8 mouse cellular contexts compared by ENCODE assay signal in the genomic region with DNA sequence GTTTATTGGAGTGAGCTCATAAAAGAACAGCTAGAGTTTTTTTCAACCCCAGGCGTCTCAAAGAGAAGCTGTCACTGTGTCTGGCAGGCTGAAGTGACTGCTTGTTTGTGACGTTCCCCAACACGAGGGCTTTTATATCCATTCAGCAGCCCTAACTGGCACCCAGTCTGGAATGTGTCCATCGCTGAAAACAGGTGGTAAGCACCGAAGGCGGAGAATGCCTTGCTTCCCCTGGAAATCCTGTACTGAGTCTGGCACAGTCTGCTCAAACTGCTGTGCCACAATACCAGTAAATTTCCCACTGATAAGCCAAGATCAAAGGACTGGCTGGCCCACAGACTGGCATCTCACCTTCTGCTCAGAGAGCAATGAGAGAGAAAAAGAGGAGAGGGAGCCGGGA. TPM values are rescaled to one million over a fixed set of nuclear protein-coding genes. Genes with fewer than 3 reads are reported as not detected.
DNase-seq lines count a peak whose midpoint lies in the region; ATAC-seq and TF ChIP-seq lines count a peak whose summit lies in the region.

No protein-coding gene starts in this region.

- H3K9me3 ChIP-seq in stomach, postnatal 0 days (ENCODE audit: control insufficient read depth, low read length), result no peaks in the 10 kb centered on the region

- no peak for TF ChIP-seq EP300 in stomach, postnatal 0 days (optimal IDR thresholded peaks at IDR 0.05)

- no peak for ATAC-seq in erythroblast, adult 5-6 weeks (replicated peaks; ENCODE audit: low FRiP score, poor library complexity, severe bottlenecking)
- ATAC-seq in stomach, postnatal 0 days (ENCODE audit: low FRiP score, low TSS enrichment), result no peak

- H3K9ac ChIP-seq in stomach, postnatal 0 days (ENCODE audit: low read length), result no peak overlapping the region

- intact Hi-C loops in gastrocnemius, postnatal 36 days (cut with DNase I), result loop anchor here (5.0 kb wide), 1 partner anchor 44 kb away; no protein-coding TSS in a partner anchor
- intact Hi-C loops in left cerebral cortex, postnatal 14 days (cut with DNase I), result no loop called here

- no peaks in the 10 kb centered on the region for H3K27me3 ChIP-seq in stomach, postnatal 0 days (ENCODE audit: control insufficient read depth, insufficient read depth, low read length)

- no peak for TF ChIP-seq CTCF in stomach, postnatal 0 days (IDR thresholded peaks at IDR 0.05; ENCODE audit: low read depth)

- H3K27ac ChIP-seq in stomach, postnatal 0 days (replicated peaks), result no peak overlapping the region

- peaks cover 4% of the 10 kb centered on the region; the same call in 1 of the 2 replicates for H3K4me1 ChIP-seq in stomach, postnatal 0 days (replicated peaks; ENCODE audit: control insufficient read depth, insufficient read depth)

- no peaks in the 10 kb centered on the region for H3K36me3 ChIP-seq in stomach, postnatal 0 days (ENCODE audit: control insufficient read depth, insufficient read depth, low read length)

- no peak overlapping the region for H3K4me2 ChIP-seq in stomach, postnatal 0 days (replicated peaks; ENCODE audit: low read depth)

- DNase-seq in gastrocnemius, postnatal 25 days, result peak; percentile 12
- DNase-seq in gastrocnemius, postnatal 36 days, result no peak
- DNase-seq in cerebellum, adult 9-11 months, result peak; percentile 32
- peak; percentile 35 to 53 for DNase-seq in heart, adult 9 months (ENCODE audit: low spot score in 2 of 2)
- DNase-seq in left cerebral cortex, postnatal 14 days (ENCODE audit: low spot score in 2 of 2), result peak; percentile 60 to 88
- DNase-seq in right cerebral cortex, postnatal 10 days (ENCODE audit: low spot score in 2 of 2), result peak; percentile 78 to 89
- DNase-seq in stomach, postnatal 0 days (ENCODE audit: low spot score), result no peak

- no peak overlapping the region for H3K4me3 ChIP-seq in stomach, postnatal 0 days (ENCODE audit: low read depth, low read length)

- 43% methylated on average over 7 of the region's 7 CpGs for WGBS in stomach, postnatal 0 days

RNA-seq across cellular contexts. Expression of gene Abca1, which starts 59.1 kb away (rescaled TPM):
- 1 to 10 TPM; 4.8 to 9.4 TPM for total RNA-seq in gastrocnemius, postnatal 25 days (2021)
- total RNA-seq in gastrocnemius, postnatal 36 days (2021), result 1 to 10 TPM; 6.3 to 7.2 TPM
- 10 to 100 TPM; 23.2 to 23.5 TPM for total RNA-seq in left cerebral cortex, postnatal 14 days (2021)
- 1.9 TPM in 2 replicates for total RNA-seq in erythroblast, adult 5-6 weeks (2015; ENCODE audit: low replicate concordance)
- total RNA-seq in erythroblast, adult 5-6 weeks (2017; ENCODE audit: low replicate concordance), result 1.8 and 2.6 TPM in 2 replicates
- polyA plus RNA-seq in stomach, postnatal 0 days (2015; fragmentation: Nextera tagmentation; extraction: Ambion mirVana), result 1.6 and 2.0 TPM in 2 replicates

Comparison
In these comparisons a context has a peak if more than half of its experiments do, and no peak if none do; other contexts are left out.
1. DNase-seq: peak in gastrocnemius, postnatal 25 days (single experiment), cerebellum, adult 9-11 months (single experiment), heart, adult 9 months (2 of 2), left cerebral cortex, postnatal 14 days (2 of 2) and right cerebral cortex, postnatal 10 days (2 of 2); none in gastrocnemius, postnatal 36 days (0 of 2) and stomach, postnatal 0 days (single experiment).